Mouse (Mus musculus): Measurements from ENCODE around the gene Perm1. TPM values are rescaled to one million over a fixed set of nuclear protein-coding genes. Genes with fewer than 3 reads are reported as not detected.
A peak's percentile ranks its signal among the peaks of the same experiment; 100 is the strongest.

The Perm1 gene
- 4.7 and 6.7 TPM in 2 replicates for polyA plus RNA-seq (2015; fragmentation: Nextera tagmentation; extraction: Ambion mirVana)

DNA sequence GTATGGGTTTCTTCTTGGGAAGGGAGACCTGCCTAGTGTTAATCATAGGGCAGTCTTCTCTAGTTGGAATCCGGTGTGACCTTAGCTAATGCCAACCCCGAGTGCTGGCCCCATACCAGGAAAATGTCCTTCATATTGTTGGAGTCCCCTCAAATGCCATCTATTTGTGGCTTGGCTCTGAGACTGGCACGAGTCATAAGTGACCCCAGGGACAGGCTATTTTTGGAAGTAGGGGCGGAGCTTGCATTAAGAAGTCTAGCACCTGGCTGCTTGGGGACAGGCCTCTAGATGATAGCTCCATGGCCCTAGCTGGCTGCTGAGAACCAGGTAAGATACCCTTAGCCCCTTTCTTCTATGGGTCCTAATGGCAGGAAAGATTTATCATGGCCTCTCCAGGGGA, at the start of gene Perm1:
TSS of gene Perm1 (plus strand) at position 220 of the 400 bp plus-strand sequence.
- Histone ChIP-seq H3K27me3 (no peaks in the 10 kb centered on the region), H3K4me2 (no peak within 1 kb of the TSS), H3K9ac (no peak within 1 kb of the TSS), H3K36me3 (no peaks in the 10 kb centered on the region), H3K4me1 (no peaks in the 10 kb centered on the region), H3K9me3 (no peaks in the 10 kb centered on the region), H3K4me3 (no peak within 1 kb of the TSS), H3K27ac (no peak within 1 kb of the TSS)
- no peak for ATAC-seq (ENCODE audit: insufficient number of reproducible peaks, low FRiP score, low TSS enrichment, low read depth)
- 70% methylated on average over 4 of the region's 4 CpGs for WGBS

DNA sequence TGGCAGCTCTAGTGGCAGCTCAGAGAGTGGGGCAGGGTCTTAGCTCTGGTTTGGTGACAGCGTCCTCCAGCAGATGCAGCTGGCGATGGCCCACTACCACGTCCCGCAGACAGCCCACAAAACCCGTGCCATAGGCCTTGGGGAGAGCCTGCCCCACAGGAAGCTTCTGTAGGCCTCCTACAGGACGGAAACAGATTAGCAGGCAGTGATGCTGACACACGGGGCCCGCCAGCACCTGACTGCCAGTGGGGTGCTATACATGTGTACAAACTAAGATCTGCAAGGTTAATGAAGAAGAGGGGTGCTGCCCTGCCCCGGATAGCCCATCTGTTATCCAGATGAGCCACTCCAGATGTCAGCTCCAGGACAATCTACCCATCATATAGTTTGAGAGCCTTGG, 49.2 kb upstream of the Perm1 start:
- H3K4me3 ChIP-seq = no peak overlapping the region
- no peaks in the 10 kb centered on the region for H3K4me1 ChIP-seq
- H3K4me2 ChIP-seq = no peak overlapping the region
- no peaks in the 10 kb centered on the region for H3K9me3 ChIP-seq
- H3K27ac ChIP-seq = no peak overlapping the region
- WGBS = 86% methylated on average over 9 of the region's 9 CpGs
- no peak overlapping the region for H3K9ac ChIP-seq
- ATAC-seq (ENCODE audit: insufficient number of reproducible peaks, low FRiP score, low TSS enrichment, low read depth) = no peak
- H3K27me3 ChIP-seq = no peaks in the 10 kb centered on the region
- peaks cover 86% of the 10 kb centered on the region for H3K36me3 ChIP-seq

DNA sequence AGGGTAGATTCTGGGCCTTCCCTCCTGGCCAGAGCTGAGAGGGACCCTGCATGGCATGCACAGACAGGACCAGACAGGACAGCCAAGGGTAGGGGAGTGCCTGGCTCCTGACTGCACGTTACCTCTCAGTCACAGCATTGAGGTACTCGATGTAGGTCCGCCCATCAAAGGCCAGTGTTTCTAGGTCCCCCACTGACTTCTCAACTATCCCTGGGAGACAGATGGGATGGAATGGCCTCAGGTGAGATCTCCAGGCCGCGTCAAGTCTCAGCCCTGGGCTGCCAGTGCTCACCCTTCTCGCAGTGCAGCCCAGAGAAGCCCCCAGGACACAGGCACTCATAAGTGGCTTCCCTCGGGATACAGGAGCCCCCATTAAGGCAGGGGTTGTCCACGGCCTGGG, 47.1 kb upstream of the Perm1 start:
- Histone ChIP-seq H3K4me2 (no peak overlapping the region), H3K4me1 (no peaks in the 10 kb centered on the region), H3K9me3 (no peaks in the 10 kb centered on the region), H3K4me3 (no peak overlapping the region), H3K36me3 (peaks cover 93% of the 10 kb centered on the region), H3K9ac (no peak overlapping the region), H3K27me3 (no peaks in the 10 kb centered on the region), H3K27ac (no peak overlapping the region)
- no peak for ATAC-seq (ENCODE audit: insufficient number of reproducible peaks, low FRiP score, low TSS enrichment, low read depth)
- WGBS = 91% methylated on average over 8 of the region's 8 CpGs

DNA sequence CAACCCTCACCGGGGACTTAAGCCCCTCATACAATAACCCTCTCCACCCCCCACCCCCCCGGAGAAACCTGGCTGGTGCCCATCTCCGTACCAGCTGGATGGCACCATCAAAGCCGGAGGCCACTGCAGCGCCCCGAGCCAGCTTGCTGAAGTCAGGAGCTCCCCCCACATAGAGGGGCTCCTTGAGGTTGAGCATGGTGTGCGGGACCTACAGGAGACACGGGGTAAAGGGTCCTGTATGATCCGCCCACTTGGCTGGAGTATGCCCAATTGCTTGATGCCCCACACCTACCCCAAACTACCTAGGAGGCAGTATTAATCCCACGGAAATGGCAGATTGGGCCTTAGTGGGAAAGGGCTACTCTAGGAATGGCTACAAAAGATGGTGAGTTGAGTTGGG, 46.5 kb upstream of the Perm1 start:
- ATAC-seq (ENCODE audit: insufficient number of reproducible peaks, low FRiP score, low TSS enrichment, low read depth) = no peak
- Histone ChIP-seq H3K9me3 (no peaks in the 10 kb centered on the region), H3K4me2 (no peak overlapping the region), H3K4me1 (no peaks in the 10 kb centered on the region), H3K4me3 (no peak overlapping the region), H3K27me3 (no peaks in the 10 kb centered on the region), H3K9ac (no peak overlapping the region), H3K27ac (no peak overlapping the region), H3K36me3 (peaks cover 95% of the 10 kb centered on the region)
- 96% methylated on average over 10 of the region's 10 CpGs for WGBS

DNA sequence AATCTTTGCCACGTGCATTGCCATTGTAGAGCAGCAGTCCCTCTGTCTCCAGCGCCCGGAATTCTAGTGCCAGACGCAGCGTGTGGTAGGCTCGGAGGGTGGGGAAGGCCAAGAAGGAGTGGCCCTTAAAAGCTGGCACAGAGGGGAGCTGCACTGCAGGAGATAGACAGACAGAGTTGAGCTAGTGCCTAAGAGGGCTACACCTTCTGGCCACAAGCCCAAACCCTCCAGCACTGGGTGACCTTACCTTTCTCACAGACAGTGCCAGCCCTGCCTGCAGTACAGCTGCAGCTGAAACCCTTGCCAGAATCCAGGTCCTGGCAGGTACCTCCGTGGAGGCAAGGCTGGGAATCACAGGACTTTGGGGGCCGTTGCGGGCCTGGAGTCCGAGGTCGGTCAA, 43.8 kb upstream of the Perm1 start:
- no peak overlapping the region for H3K4me2 ChIP-seq
- H3K4me3 ChIP-seq = no peak overlapping the region
- H3K27ac ChIP-seq = no peak overlapping the region
- no peaks in the 10 kb centered on the region for H3K4me1 ChIP-seq
- no peaks in the 10 kb centered on the region for H3K27me3 ChIP-seq
- H3K9me3 ChIP-seq = no peaks in the 10 kb centered on the region
- H3K9ac ChIP-seq = no peak overlapping the region
- 96% methylated on average over 11 of the region's 11 CpGs for WGBS
- ATAC-seq (ENCODE audit: insufficient number of reproducible peaks, low FRiP score, low TSS enrichment, low read depth) = no peak
- peaks cover 98% of the 10 kb centered on the region for H3K36me3 ChIP-seq

DNA sequence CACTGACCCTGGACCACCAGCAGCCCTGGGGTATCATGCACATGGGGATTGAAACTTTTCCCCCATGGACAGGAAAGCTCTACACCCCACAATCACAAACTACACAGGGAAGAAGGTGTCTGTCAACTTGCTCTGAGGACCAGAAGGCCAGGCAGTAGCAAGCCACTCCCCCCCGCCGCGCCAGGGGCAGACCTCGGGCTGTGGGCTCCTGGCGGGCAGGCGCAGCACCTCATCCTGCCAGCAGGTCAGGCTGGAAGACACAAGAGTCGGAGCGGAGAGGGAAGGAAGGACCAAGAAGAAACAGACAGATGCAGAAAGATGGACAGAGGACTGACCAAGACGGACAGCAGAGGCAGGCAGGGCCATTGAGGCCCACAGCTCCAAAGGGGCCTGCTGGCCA, 38.0 kb upstream of the Perm1 start:
- 91% methylated on average over 9 of the region's 9 CpGs for WGBS
- H3K9ac ChIP-seq = no peak overlapping the region
- no peaks in the 10 kb centered on the region for H3K27me3 ChIP-seq
- no peak overlapping the region for H3K4me2 ChIP-seq
- no peaks in the 10 kb centered on the region for H3K9me3 ChIP-seq
- ATAC-seq (ENCODE audit: insufficient number of reproducible peaks, low FRiP score, low TSS enrichment, low read depth) = no peak
- H3K4me1 ChIP-seq = no peaks in the 10 kb centered on the region
- peaks cover 92% of the 10 kb centered on the region for H3K36me3 ChIP-seq
- H3K4me3 ChIP-seq = no peak overlapping the region
- no peak overlapping the region for H3K27ac ChIP-seq

DNA sequence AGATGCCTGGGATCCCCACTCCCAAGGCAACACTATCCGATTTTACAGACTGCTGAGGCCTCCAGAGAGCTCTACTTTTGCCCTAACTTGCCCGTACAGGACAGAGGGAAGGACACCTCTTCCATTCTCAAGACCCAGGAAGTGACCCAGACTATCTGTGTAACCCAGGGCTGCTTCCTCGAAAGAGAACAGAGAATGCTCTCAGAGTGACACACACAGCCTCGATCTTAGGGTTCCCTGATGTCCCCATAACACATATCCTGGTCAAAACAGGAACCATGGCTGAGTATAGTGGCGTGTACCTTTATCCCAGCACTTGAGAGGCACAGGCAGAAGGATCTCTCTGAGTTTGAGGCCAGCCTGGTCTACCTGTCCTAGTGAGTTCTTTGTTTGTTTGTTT, 31.9 kb upstream of the Perm1 start:
- H3K9ac ChIP-seq = no peak overlapping the region
- peaks cover 46% of the 10 kb centered on the region for H3K36me3 ChIP-seq
- no peaks in the 10 kb centered on the region for H3K9me3 ChIP-seq
- peaks cover 36% of the 10 kb centered on the region for H3K4me1 ChIP-seq
- WGBS = 80% methylated on average over 5 of the region's 5 CpGs
- no peak overlapping the region for H3K4me3 ChIP-seq
- H3K4me2 ChIP-seq = no peak overlapping the region
- H3K27ac ChIP-seq = no peak overlapping the region
- no peak for ATAC-seq (ENCODE audit: insufficient number of reproducible peaks, low FRiP score, low TSS enrichment, low read depth)
- no peaks in the 10 kb centered on the region for H3K27me3 ChIP-seq

DNA sequence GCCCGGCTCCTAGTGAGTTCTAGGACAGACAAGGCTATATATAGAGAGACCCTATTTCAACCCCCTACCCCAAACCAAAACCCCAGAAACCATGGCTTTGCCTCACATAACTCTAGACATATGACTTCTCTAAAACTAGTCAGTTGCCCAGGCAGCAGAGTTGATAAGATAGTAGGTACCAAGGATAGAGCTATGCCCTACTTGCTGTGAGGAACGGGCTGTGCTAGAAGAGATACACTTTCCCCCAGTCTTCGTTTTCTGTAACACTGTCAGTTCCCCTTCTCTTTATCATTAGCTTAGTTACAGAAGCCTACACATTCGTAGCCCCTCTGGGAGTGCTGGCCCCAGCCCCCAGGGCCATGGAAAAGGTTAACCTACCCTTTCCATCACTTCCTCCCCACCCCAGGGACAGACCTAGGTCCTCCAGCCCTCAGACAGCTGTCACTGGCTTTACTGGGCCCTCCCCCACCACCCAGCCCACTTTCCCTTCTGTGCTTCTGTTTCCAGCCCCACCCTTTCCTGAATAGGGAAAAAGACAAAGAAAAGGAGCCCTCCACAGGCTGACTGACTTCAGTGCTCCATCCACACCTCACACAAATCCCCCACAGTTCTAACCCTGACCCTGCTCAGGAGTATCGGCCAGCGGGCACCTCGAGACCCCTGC, 31.2 kb upstream of the Perm1 start:
- H3K4me2 ChIP-seq = no peak overlapping the region
- 85% methylated on average over 7 of the region's 7 CpGs for WGBS
- peaks cover 43% of the 10 kb centered on the region for H3K4me1 ChIP-seq
- peaks cover 39% of the 10 kb centered on the region for H3K36me3 ChIP-seq
- H3K27me3 ChIP-seq = no peaks in the 10 kb centered on the region
- no peak overlapping the region for H3K4me3 ChIP-seq
- no peaks in the 10 kb centered on the region for H3K9me3 ChIP-seq
- no peak overlapping the region for H3K9ac ChIP-seq
- ATAC-seq (ENCODE audit: insufficient number of reproducible peaks, low FRiP score, low TSS enrichment, low read depth) = no peak
- H3K27ac ChIP-seq = no peak overlapping the region

DNA sequence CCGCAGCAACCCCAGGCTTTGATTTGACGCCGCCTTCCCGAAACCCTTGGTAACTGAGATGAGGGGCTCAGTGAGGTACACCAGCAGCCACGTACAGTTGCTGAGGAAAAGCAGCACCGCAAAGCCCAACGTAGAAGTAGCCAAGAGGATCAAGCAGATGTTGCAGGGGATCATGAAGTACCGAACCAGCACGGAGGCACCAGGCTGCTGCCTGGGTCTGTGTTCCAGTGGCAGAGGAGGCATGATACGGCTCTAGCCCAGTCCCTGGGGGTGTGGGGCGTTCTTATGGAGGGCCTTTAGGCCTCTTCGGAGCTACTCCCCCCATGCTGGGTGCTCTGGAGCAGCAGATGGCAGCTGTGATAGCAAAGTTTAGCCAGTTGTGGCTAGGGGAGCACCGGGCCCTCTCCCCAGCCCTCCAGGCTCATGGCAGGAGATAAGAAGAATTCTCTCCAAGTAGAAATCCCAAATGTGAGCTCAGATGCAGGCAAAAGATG, 30.2 kb upstream of the Perm1 start:
- peaks cover 48% of the 10 kb centered on the region for H3K4me1 ChIP-seq
- peak overlapping the region; percentile 43 for H3K4me2 ChIP-seq
- H3K9ac ChIP-seq = no peak overlapping the region
- ATAC-seq (ENCODE audit: insufficient number of reproducible peaks, low FRiP score, low TSS enrichment, low read depth) = no peak
- H3K27me3 ChIP-seq = no peaks in the 10 kb centered on the region
- H3K27ac ChIP-seq = no peak overlapping the region
- no peaks in the 10 kb centered on the region for H3K9me3 ChIP-seq
- peaks cover 28% of the 10 kb centered on the region; the same call in 1 of the 2 replicates for H3K36me3 ChIP-seq
- H3K4me3 ChIP-seq = peak overlapping the region; percentile 29; the same call in 1 of the 2 replicates
- 83% methylated on average over 13 of the region's 13 CpGs for WGBS

DNA sequence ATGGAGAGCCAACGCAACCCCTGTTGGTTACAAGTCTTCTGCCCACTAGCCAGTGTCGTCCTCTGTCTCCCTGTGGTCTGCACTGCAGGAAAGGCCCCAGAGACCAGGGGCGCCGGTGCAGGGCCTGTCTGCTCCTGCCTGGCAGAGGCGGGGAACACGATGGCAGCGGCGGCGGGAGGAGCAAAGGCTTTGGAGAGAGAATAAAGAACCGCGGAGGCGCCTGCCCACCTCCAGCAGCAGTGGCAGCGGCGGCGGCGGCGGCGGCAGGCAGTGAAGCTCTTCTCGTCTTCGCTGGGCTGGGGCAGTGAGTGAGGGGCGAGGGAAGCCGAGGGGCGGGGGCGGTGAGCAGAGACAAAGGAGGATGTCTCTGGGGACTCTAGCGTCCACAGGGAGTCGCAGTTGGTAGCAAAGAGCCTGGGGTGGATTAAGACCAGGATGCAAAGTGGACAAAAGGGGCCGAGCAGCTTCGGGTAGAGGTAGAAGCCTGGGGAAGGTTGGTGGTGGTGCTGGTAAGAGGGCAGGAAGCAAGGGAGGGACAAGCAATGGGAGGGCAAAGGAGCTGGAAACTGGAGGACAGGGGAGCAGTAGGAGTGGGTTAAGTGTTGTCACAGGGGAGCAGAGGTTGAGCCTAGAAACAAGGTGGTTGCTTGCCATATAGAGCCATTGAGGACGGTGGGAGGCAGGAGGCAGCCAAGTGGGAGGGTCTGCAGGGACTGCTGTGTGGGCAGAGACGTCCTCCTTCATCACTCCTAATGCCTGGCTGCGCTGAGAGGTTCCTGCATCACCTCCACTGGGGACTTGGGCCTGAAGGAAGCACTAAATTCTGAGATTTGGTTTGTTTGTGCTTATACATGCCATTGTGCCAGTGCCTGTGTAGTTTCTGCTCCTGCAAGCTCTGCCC, 29.5 kb upstream of the Perm1 start:
- Histone ChIP-seq H3K4me3 (peak overlapping the region; percentile 29), H3K4me1 (peaks cover 50% of the 10 kb centered on the region), H3K36me3 (peaks cover 34% of the 10 kb centered on the region), H3K27ac (no peak overlapping the region), H3K4me2 (peak overlapping the region; percentile 43), H3K9ac (0 out of 2 replicates have a peak overlapping the region, but pooled peaks have one; percentile 17), H3K27me3 (no peaks in the 10 kb centered on the region), H3K9me3 (no peaks in the 10 kb centered on the region)
- no peak for ATAC-seq (ENCODE audit: insufficient number of reproducible peaks, low FRiP score, low TSS enrichment, low read depth)
- 18% methylated on average over 31 of the region's 31 CpGs for WGBS

DNA sequence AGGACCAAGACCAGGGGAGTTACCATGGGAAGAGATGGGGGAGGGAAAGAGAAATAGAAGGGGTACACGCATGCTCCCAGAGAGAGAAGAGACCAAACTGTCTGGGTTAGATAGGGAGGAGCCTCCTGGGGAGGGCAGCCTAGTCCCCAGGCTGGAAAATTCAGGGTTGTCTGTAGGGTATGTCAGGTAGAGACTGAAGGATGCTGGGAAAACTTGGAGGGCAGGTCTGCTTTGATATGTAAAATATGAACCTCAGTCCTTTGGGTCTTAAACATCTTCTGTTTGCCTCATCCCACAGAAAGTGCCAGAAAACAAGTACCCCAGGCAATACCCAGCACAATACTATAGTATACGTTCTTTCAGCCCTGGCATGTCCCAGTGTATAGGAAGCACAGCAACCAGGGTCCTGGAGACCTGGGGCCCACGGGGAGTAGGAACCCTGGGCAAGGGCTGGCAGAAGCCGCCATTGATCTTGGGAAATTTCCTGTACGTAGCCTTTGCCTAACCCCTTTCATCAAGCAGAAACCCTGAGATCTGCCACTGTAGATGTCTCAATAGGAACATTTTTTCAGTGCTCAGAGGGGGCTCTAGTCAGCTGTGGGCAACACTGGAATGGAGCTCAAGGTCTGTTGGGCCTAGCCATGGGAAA, 27.4 kb upstream of the Perm1 start:
- Histone ChIP-seq H3K36me3 (peaks cover 23% of the 10 kb centered on the region), H3K9ac (no peak overlapping the region), H3K27me3 (no peaks in the 10 kb centered on the region), H3K4me3 (no peak overlapping the region), H3K4me1 (peaks cover 67% of the 10 kb centered on the region), H3K4me2 (no peak overlapping the region), H3K9me3 (no peaks in the 10 kb centered on the region), H3K27ac (no peak overlapping the region)
- ATAC-seq (ENCODE audit: insufficient number of reproducible peaks, low FRiP score, low TSS enrichment, low read depth) = no peak
- WGBS = 60% methylated on average over 5 of the region's 5 CpGs
